Mouse (Mus musculus): ENCODE measurements around the gene Nfatc4. TPM values are rescaled to one million over a fixed set of nuclear protein-coding genes. Genes with fewer than 3 reads are reported as not detected.
A peak's percentile ranks its signal among the peaks of the same experiment; 100 is the strongest.

The Nfatc4 gene
- polyA plus RNA-seq, 1 experiment = 4.3 TPM

DNA sequence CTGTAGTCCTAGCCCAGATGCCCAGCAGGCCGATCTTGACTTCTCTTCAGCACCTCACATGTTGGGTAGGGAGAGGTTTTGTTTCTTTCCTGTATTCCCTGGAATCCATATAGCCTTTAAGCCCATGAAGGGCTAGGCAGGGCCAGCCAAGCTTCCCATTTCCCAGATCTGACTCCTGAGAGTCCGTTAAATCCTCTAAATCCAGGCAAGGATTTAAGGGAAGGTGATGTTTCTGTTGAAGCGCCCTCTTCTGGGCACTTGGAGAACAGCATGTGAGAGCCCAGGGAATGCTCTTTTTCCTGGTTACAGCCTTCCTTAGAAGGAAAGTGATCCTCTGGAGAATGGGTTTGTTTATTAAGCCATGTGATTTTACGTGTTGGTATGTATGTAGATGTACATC, 44.0 kb downstream of the Nfatc4 start:
- DNase-seq = peak; percentile 65
- Histone ChIP-seq H3K4me3 (ENCODE audit: insufficient read depth, low read depth, low read length) (no peak overlapping the region), H3K27ac (ENCODE audit: insufficient read depth, low read depth, low read length) (no peak overlapping the region), H3K27me3 (replicated peaks; ENCODE audit: control insufficient read depth, insufficient read depth, low read length) (no peaks in the 10 kb centered on the region), H3K36me3 (ENCODE audit: control insufficient read depth, insufficient read depth, low read length) (no peaks in the 10 kb centered on the region), H3K4me1 (ENCODE audit: control insufficient read depth, insufficient read depth, low read length) (no peaks in the 10 kb centered on the region)
- no peak for TF ChIP-seq POLR2A (IDR thresholded peaks at IDR 0.05; ENCODE audit: low read depth, low read length)
- TF ChIP-seq CTCF (conservative IDR thresholded peaks at IDR 0.05; ENCODE audit: insufficient read depth, insufficient read length, low read depth, low read length) = peak; percentile 67
- WGBS = 36% methylated on average over 4 of the region's 4 CpGs

DNA sequence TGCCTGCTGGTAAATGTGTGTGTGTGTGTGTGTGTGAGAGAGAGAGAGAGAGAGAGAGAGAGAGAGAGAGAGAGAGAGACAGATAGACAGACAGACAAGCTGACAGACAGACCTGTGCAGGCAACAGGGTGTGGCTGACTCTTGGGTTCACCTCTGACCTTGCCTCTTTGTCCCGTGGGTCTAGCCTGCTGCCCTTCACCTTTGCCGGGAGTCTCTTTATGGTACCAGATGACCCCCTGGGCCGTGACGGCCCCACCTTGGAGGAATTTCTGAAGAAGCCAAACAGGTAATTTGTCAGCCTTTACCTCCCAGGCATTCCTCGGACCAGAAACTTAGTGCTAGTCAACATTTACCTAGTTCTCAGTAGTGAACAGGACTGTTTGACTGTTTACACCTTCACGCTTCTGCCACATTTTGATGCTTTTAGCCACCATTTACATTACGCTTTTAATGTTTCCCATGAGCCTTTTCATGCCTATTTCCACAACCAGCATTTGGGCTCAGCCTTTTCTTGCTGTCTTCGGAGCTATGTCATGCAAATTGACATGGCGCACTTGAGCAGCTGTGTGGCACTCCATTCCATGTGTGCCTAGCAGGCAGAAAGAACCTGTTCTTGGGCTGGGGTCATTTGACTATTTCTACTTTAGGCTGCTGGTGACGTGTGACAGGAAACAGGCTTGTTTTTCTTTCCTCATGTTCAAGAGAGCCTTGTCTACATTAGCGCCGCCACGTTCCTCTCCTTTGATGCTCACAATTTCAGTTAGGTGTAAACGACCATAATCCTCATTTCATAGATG, 45.5 kb downstream of the Nfatc4 start:
- no peak overlapping the region for H3K27ac ChIP-seq (ENCODE audit: insufficient read depth, low read depth, low read length)
- TF ChIP-seq POLR2A (IDR thresholded peaks at IDR 0.05; ENCODE audit: low read depth, low read length) = no peak
- TF ChIP-seq CTCF (conservative IDR thresholded peaks at IDR 0.05; ENCODE audit: insufficient read depth, insufficient read length, low read depth, low read length) = no peak
- no peak for DNase-seq
- H3K27me3 ChIP-seq (replicated peaks; ENCODE audit: control insufficient read depth, insufficient read depth, low read length) = no peaks in the 10 kb centered on the region
- no peak overlapping the region for H3K4me3 ChIP-seq (ENCODE audit: insufficient read depth, low read depth, low read length)
- H3K4me1 ChIP-seq (ENCODE audit: control insufficient read depth, insufficient read depth, low read length) = no peaks in the 10 kb centered on the region
- no peaks in the 10 kb centered on the region for H3K36me3 ChIP-seq (ENCODE audit: control insufficient read depth, insufficient read depth, low read length)
- 85% methylated on average over 14 of the region's 14 CpGs for WGBS

DNA sequence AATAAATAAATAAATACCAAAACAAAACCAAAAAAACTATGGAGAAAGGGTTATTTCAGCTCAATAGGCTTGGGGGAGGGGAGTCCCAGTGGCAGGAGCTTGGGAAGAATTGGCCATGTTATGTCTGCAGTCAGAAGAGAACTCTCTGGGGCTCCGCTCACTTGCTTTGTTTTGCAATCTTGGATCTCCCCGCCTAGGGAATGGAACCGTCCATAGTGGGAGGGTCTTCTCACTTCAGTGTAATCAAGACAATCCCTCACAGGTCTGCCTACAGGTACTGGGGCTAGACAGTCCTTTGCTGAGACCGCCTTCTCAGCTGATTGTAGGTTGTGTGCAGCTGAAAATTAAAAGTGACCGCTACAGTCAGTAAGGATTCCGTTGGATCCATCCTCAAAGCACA, 46.6 kb downstream of the Nfatc4 start:
- Histone ChIP-seq H3K4me3 (ENCODE audit: insufficient read depth, low read depth, low read length) (no peak overlapping the region), H3K27ac (ENCODE audit: insufficient read depth, low read depth, low read length) (no peak overlapping the region), H3K27me3 (replicated peaks; ENCODE audit: control insufficient read depth, insufficient read depth, low read length) (no peaks in the 10 kb centered on the region), H3K4me1 (ENCODE audit: control insufficient read depth, insufficient read depth, low read length) (peaks cover 3% of the 10 kb centered on the region; the same call in 1 of the 2 replicates), H3K36me3 (ENCODE audit: control insufficient read depth, insufficient read depth, low read length) (no peaks in the 10 kb centered on the region)
- TF ChIP-seq POLR2A (IDR thresholded peaks at IDR 0.05; ENCODE audit: low read depth, low read length) = no peak
- TF ChIP-seq CTCF (conservative IDR thresholded peaks at IDR 0.05; ENCODE audit: insufficient read depth, insufficient read length, low read depth, low read length) = no peak
- no peak for DNase-seq
- WGBS = over 99% methylated on average over 6 of the region's 6 CpGs

DNA sequence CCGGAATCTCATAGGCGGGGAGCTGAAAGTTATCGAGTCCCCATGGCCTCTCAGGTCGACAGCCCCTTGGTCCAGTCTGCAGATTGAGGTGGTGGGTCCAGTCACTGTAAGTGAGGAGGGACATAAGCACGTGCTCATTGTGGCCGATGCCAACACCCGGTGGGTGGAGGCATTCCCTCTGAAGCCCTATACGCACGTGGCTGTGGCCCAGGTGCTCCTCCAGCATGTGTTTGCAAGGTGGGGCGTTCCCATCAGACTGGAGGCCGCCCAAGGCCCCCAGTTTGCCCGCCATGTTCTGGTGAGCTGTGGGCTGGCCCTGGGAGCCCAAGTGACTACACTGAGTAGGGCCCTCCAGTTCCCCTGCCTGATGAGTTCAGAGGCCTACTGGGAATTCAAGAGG, 49.1 kb downstream of the Nfatc4 start:
- no peak for DNase-seq
- H3K4me1 ChIP-seq (ENCODE audit: control insufficient read depth, insufficient read depth, low read length) = peaks cover 3% of the 10 kb centered on the region; the same call in 1 of the 2 replicates
- H3K27me3 ChIP-seq (replicated peaks; ENCODE audit: control insufficient read depth, insufficient read depth, low read length) = no peaks in the 10 kb centered on the region
- no peak for TF ChIP-seq CTCF (conservative IDR thresholded peaks at IDR 0.05; ENCODE audit: insufficient read depth, insufficient read length, low read depth, low read length)
- no peak for TF ChIP-seq POLR2A (IDR thresholded peaks at IDR 0.05; ENCODE audit: low read depth, low read length)
- WGBS = 89% methylated on average over 12 of the region's 12 CpGs
- H3K27ac ChIP-seq (ENCODE audit: insufficient read depth, low read depth, low read length) = no peak overlapping the region
- H3K36me3 ChIP-seq (ENCODE audit: control insufficient read depth, insufficient read depth, low read length) = no peaks in the 10 kb centered on the region
- no peak overlapping the region for H3K4me3 ChIP-seq (ENCODE audit: insufficient read depth, low read depth, low read length)

DNA sequence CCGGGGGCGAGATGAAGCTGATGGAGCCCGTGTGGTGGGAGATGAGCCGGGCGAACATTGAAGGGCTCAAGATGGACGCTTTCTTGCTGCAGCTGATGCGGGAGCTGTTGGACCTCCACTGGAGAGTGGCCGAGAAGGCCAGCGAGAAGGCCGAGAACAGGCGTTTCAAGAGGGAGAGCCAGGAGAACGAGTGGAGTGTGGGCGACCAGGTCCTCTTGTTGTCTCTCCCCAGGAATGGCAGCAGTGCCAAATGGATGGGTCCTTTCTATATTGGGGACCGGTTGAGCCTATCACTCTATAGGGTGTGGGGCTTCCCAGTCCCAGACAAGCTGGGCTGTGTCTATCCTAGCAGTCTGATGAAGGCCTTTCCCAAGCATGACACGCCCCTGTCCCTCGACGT, 49.6 kb downstream of the Nfatc4 start:
- no peak for DNase-seq
- Histone ChIP-seq H3K27ac (ENCODE audit: insufficient read depth, low read depth, low read length) (no peak overlapping the region), H3K36me3 (ENCODE audit: control insufficient read depth, insufficient read depth, low read length) (no peaks in the 10 kb centered on the region), H3K4me3 (ENCODE audit: insufficient read depth, low read depth, low read length) (no peak overlapping the region), H3K27me3 (replicated peaks; ENCODE audit: control insufficient read depth, insufficient read depth, low read length) (no peaks in the 10 kb centered on the region), H3K4me1 (ENCODE audit: control insufficient read depth, insufficient read depth, low read length) (peaks cover 3% of the 10 kb centered on the region; the same call in 1 of the 2 replicates)
- WGBS = 91% methylated on average over 17 of the region's 17 CpGs
- no peak for TF ChIP-seq POLR2A (IDR thresholded peaks at IDR 0.05; ENCODE audit: low read depth, low read length)
- no peak for TF ChIP-seq CTCF (conservative IDR thresholded peaks at IDR 0.05; ENCODE audit: insufficient read depth, insufficient read length, low read depth, low read length)

DNA sequence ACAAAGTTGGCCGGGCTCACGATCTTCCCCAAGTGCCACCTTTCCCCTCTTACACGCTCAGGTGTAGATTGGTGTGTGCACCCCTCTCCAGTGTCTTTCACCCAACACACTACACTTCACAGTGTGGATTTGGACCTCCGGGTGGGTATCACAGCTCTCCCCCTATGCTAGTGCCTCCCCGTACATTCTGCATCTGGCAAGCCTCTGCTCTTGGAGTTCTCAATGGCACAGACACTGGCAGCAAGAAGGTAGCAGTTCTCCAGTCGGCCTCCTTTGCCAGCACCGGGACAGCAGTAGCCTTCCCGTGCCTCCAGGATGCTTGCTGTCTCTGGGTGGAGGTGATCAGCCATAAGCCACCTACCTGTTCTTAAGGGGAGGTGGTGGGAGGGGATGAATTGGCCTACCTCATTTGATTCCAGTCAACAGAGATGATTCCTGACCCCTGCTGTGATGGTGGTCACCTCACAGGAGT, 50.3 kb downstream of the Nfatc4 start:
- DNase-seq = no peak
- no peak for TF ChIP-seq POLR2A (IDR thresholded peaks at IDR 0.05; ENCODE audit: low read depth, low read length)
- TF ChIP-seq CTCF (conservative IDR thresholded peaks at IDR 0.05; ENCODE audit: insufficient read depth, insufficient read length, low read depth, low read length) = no peak
- Histone ChIP-seq H3K4me3 (ENCODE audit: insufficient read depth, low read depth, low read length) (no peak overlapping the region), H3K36me3 (ENCODE audit: control insufficient read depth, insufficient read depth, low read length) (no peaks in the 10 kb centered on the region), H3K27ac (ENCODE audit: insufficient read depth, low read depth, low read length) (no peak overlapping the region), H3K27me3 (replicated peaks; ENCODE audit: control insufficient read depth, insufficient read depth, low read length) (no peaks in the 10 kb centered on the region), H3K4me1 (ENCODE audit: control insufficient read depth, insufficient read depth, low read length) (peaks cover 3% of the 10 kb centered on the region; the same call in 1 of the 2 replicates)
- WGBS = 81% methylated on average over 8 of the region's 8 CpGs

Data from kidney, adult 2 months (tissue).